Mouse (Mus musculus): ENCODE results near the gene Ccdc146.

Ccdc146 gene

GRCm38 (mm10) chr5:21263202-21264055 lies 161.0 kb downstream of the Ccdc146 start:
- DNase-seq, result no peak

GRCm38 (mm10) chr5:21261202-21261844 lies 163.2 kb downstream of the Ccdc146 start:
- DNase-seq, result no peak

GRCm38 (mm10) chr5:21260746-21261145 lies 163.7 kb downstream of the Ccdc146 start:
- no peak for DNase-seq

- peak; percentile 27 for DNase-seq
Observed at GRCm38 (mm10) chr5:21257806-21258205, 166.7 kb downstream of the Ccdc146 start.

GRCm38 (mm10) chr5:21257126-21257525 lies 167.4 kb downstream of the Ccdc146 start:
- DNase-seq, result peak; percentile 23

GRCm38 (mm10) chr5:21255551-21256132 lies 168.8 kb downstream of the Ccdc146 start:
- peak; percentile 59 for DNase-seq

GRCm38 (mm10) chr5:21254731-21255525 lies 169.5 kb downstream of the Ccdc146 start:
- peak; percentile 26 for DNase-seq

GRCm38 (mm10) chr5:21248834-21249233 lies 175.6 kb downstream of the Ccdc146 start:
- DNase-seq, result no peak

- DNase-seq, result no peak
Observed at GRCm38 (mm10) chr5:21247916-21248315, 176.6 kb downstream of the Ccdc146 start.

GRCm38 (mm10) chr5:21246794-21247193 lies 177.7 kb downstream of the Ccdc146 start:
- DNase-seq, result no peak

GRCm38 (mm10) chr5:21245241-21245640 lies 179.2 kb downstream of the Ccdc146 start:
- no peak for DNase-seq

GRCm38 (mm10) chr5:21244575-21244974 lies 179.9 kb downstream of the Ccdc146 start:
- DNase-seq, result no peak
